Mouse (Mus musculus) MEL (cell line): ENCODE results near the gene Tead4. TPM values are rescaled to one million over a fixed set of nuclear protein-coding genes. Genes with fewer than 3 reads are reported as not detected.

Experiments
- DNase-seq: peaks from one replicate; pipeline ENCODE4 v3.0.0; 2011; ENCODE audit warnings: low read depth, low spot score
- H3K27ac ChIP-seq: 2 replicates; pipeline ENCODE4 v1.5.1; 2012; ENCODE audit warnings: low read depth, mild to moderate bottlenecking, control low read depth, low read length, moderate library complexity; ENCODE audit not compliant: control insufficient read depth
- H3K27me3 ChIP-seq, 2 experiments: fragments of 150-350 bp in 1 of 2; sonication (generic) in 1 of 2; 2 replicates each; pipeline ENCODE4 v1.6.1; 2012; ENCODE audit warnings: low read length in 2 of 2, mild to moderate bottlenecking in 2 of 2, improper control_type of control experiment in 1 of 2, moderate library complexity in 1 of 2; ENCODE audit not compliant: insufficient read depth in 2 of 2, control insufficient read depth in 1 of 2
- H3K36me3 ChIP-seq, 2 experiments: 2 replicates each; pipeline ENCODE4 v1.6.1; 2012 to 2014; ENCODE audit warnings: low read length in 2 of 2, improper control_type of control experiment in 1 of 2, inconsistent platforms in 1 of 2, mild to moderate bottlenecking in 1 of 2; ENCODE audit not compliant: insufficient read depth in 2 of 2, control insufficient read depth in 1 of 2
- H3K4me1 ChIP-seq, 2 experiments: fragments of 150-350 bp in 1 of 2; sonication (generic) in 1 of 2; 2 replicates each; pipeline ENCODE4 v1.6.1; 2012; ENCODE audit warnings: low read length in 2 of 2, improper control_type of control experiment in 1 of 2, mild to moderate bottlenecking in 1 of 2; ENCODE audit not compliant: insufficient read depth in 2 of 2, control insufficient read depth in 1 of 2
- H3K4me3 ChIP-seq, 2 experiments: fragments of 150-350 bp in 1 of 2; sonication (generic) in 1 of 2; 2 replicates each; pipeline ENCODE4 v1.5.1; 2012; ENCODE audit warnings: low read depth in 2 of 2, low read length in 2 of 2, mild to moderate bottlenecking in 2 of 2, moderate library complexity in 2 of 2, control low read depth in 1 of 2, improper control_type of control experiment in 1 of 2; ENCODE audit not compliant: control insufficient read depth in 1 of 2, insufficient read depth in 1 of 2
- H3K79me2 ChIP-seq: 2 replicates; pipeline ENCODE4 v1.6.1; 2012; ENCODE audit warnings: mild to moderate bottlenecking, low read length, moderate library complexity; ENCODE audit not compliant: control insufficient read depth, poor library complexity, insufficient read depth
- H3K9ac ChIP-seq: 2 replicates; pipeline ENCODE4 v1.6.1; 2012; ENCODE audit warnings: low read depth, mild to moderate bottlenecking, control low read depth, low read length, moderate library complexity; ENCODE audit not compliant: control insufficient read depth, poor library complexity, severe bottlenecking
- H3K9me3 ChIP-seq: fragments of 150-350 bp; sonication (generic); replicated peaks from 2 replicates; pipeline ENCODE4 v1.6.1; 2012; ENCODE audit warnings: mild to moderate bottlenecking, low read length, improper control_type of control experiment, moderate library complexity; ENCODE audit not compliant: insufficient read depth
- CHD2 ChIP-seq: IDR thresholded peaks from 2 replicates; pipeline ENCODE4 v1.6.1; 2011; ENCODE audit warnings: low read length, improper control_type of control experiment
- CTCF ChIP-seq, 3 experiments: IDR thresholded peaks in 2 of 3; conservative IDR thresholded peaks in 1 of 3; 2 replicates each; pipeline ENCODE4 v1.5.1; 2011 to 2012; ENCODE audit warnings: low read length in 3 of 3, low read depth in 2 of 3, mild to moderate bottlenecking in 2 of 3, improper control_type of control experiment in 1 of 3, inconsistent platforms in 1 of 3, mixed read lengths in 1 of 3, moderate library complexity in 1 of 3; ENCODE audit not compliant: control insufficient read depth in 1 of 3, insufficient read depth in 1 of 3, poor library complexity in 1 of 3, severe bottlenecking in 1 of 3
- E2F4 ChIP-seq: IDR thresholded peaks from 2 replicates; pipeline ENCODE4 v1.6.1; 2011; ENCODE audit warnings: low read depth, low read length, improper control_type of control experiment, borderline replicate concordance
- ELF1 ChIP-seq: IDR thresholded peaks from 2 replicates; pipeline ENCODE4 v1.6.1; 2014; ENCODE audit warnings: low read depth, mild to moderate bottlenecking, inconsistent platforms, low read length, improper control_type of control experiment, moderate library complexity
- EP300 ChIP-seq, 2 experiments: IDR thresholded peaks; 2 replicates each; pipeline ENCODE4 v1.6.1; 2011; ENCODE audit warnings: improper control_type of control experiment in 2 of 2, low read length in 2 of 2, low read depth in 1 of 2, mild to moderate bottlenecking in 1 of 2
- GATA1 ChIP-seq: IDR thresholded peaks from 2 replicates; pipeline ENCODE4 v1.6.1; 2011; ENCODE audit warnings: low read depth, low read length, improper control_type of control experiment
- JUND ChIP-seq: IDR thresholded peaks from 2 replicates; pipeline ENCODE4 v1.6.1; 2011; ENCODE audit warnings: low read depth, mild to moderate bottlenecking, improper control_type of control experiment, low read length
- KAT2A ChIP-seq: conservative IDR thresholded peaks from 2 replicates; pipeline ENCODE4 v1.6.1; 2012; ENCODE audit warnings: low read depth, low read length, improper control_type of control experiment, inconsistent platforms
- MAFK ChIP-seq: IDR thresholded peaks from 2 replicates; pipeline ENCODE4 v1.6.1; 2011; ENCODE audit warnings: low read depth, mild to moderate bottlenecking, low read length, improper control_type of control experiment, borderline replicate concordance
- MAZ ChIP-seq: IDR thresholded peaks from 2 replicates; pipeline ENCODE4 v1.6.1; 2012; ENCODE audit warnings: low read depth, mild to moderate bottlenecking, inconsistent platforms, low read length, improper control_type of control experiment
- MEF2A ChIP-seq: IDR thresholded peaks from 2 replicates; pipeline ENCODE4 v1.6.1; 2014; ENCODE audit warnings: low read depth, mild to moderate bottlenecking, inconsistent platforms, low read length, improper control_type of control experiment; ENCODE audit not compliant: poor library complexity, insufficient replicate concordance, severe bottlenecking; ENCODE audit errors: extremely low read depth
- MYB ChIP-seq: IDR thresholded peaks from 2 replicates; pipeline ENCODE4 v1.6.1; 2011; ENCODE audit warnings: mild to moderate bottlenecking, low read depth, low read length, improper control_type of control experiment
- MYC ChIP-seq: IDR thresholded peaks from 2 replicates; pipeline ENCODE4 v1.6.1; 2011; ENCODE audit warnings: low read depth, mild to moderate bottlenecking, low read length, improper control_type of control experiment, moderate library complexity
- NELFE ChIP-seq: IDR thresholded peaks from 2 replicates; pipeline ENCODE4 v1.6.1; 2011; ENCODE audit warnings: low read depth, low read length, improper control_type of control experiment
- NRF1 ChIP-seq: IDR thresholded peaks from 2 replicates; pipeline ENCODE4 v1.6.1; 2014; ENCODE audit warnings: low read depth, mild to moderate bottlenecking, inconsistent platforms, low read length, improper control_type of control experiment, moderate library complexity; ENCODE audit not compliant: poor library complexity, insufficient read depth, severe bottlenecking
- POLR2A ChIP-seq, 2 experiments: IDR thresholded peaks; 2 replicates each; pipeline ENCODE4 v1.6.1; 2011 to 2012; ENCODE audit warnings: low read length in 2 of 2, mild to moderate bottlenecking in 2 of 2, control low read depth in 1 of 2, improper control_type of control experiment in 1 of 2, low read depth in 1 of 2, moderate library complexity in 1 of 2; ENCODE audit not compliant: control insufficient read depth in 1 of 2, insufficient read depth in 1 of 2, poor library complexity in 1 of 2
- POLR2AphosphoS2 ChIP-seq: IDR thresholded peaks from 2 replicates; pipeline ENCODE4 v1.6.1; 2011; ENCODE audit warnings: low read length, improper control_type of control experiment
- POLR2AphosphoS5 ChIP-seq: IDR thresholded peaks from 2 replicates; pipeline ENCODE4 v1.6.1; 2012; ENCODE audit warnings: low read depth, borderline replicate concordance, mild to moderate bottlenecking, inconsistent platforms, low read length, moderate library complexity, mixed read lengths
- RCOR1 ChIP-seq: IDR thresholded peaks from 2 replicates; pipeline ENCODE4 v1.6.1; 2012; ENCODE audit warnings: low read depth, mild to moderate bottlenecking, inconsistent platforms, low read length, improper control_type of control experiment
- SIN3A ChIP-seq: IDR thresholded peaks from 2 replicates; pipeline ENCODE4 v1.6.1; 2012; ENCODE audit warnings: low read length, improper control_type of control experiment, inconsistent platforms
- SMC3 ChIP-seq: IDR thresholded peaks from 2 replicates; pipeline ENCODE4 v1.6.1; 2011; ENCODE audit warnings: low read depth, low read length, improper control_type of control experiment
- TAL1 ChIP-seq: IDR thresholded peaks from 2 replicates; pipeline ENCODE4 v1.6.1; 2012; ENCODE audit warnings: mild to moderate bottlenecking, inconsistent platforms, low read length, moderate library complexity, mixed read lengths
- TCF12 ChIP-seq: IDR thresholded peaks from 2 replicates; pipeline ENCODE4 v1.6.1; 2014; ENCODE audit warnings: low read depth, mild to moderate bottlenecking, inconsistent platforms, low read length, improper control_type of control experiment, moderate library complexity
- UBTF ChIP-seq: IDR thresholded peaks from 2 replicates; pipeline ENCODE4 v1.6.1; 2012; ENCODE audit warnings: low read depth, mild to moderate bottlenecking, inconsistent platforms, low read length, improper control_type of control experiment, moderate library complexity, borderline replicate concordance; ENCODE audit not compliant: insufficient read depth
- USF1 ChIP-seq: IDR thresholded peaks from 2 replicates; pipeline ENCODE4 v1.6.1; 2014; ENCODE audit warnings: low read depth, mild to moderate bottlenecking, inconsistent platforms, low read length, improper control_type of control experiment, moderate library complexity
- ZC3H11A ChIP-seq: IDR thresholded peaks from 2 replicates; pipeline ENCODE4 v1.6.1; 2012; ENCODE audit warnings: low read depth, mild to moderate bottlenecking, inconsistent platforms, low read length, improper control_type of control experiment
- ZKSCAN1 ChIP-seq: IDR thresholded peaks from 2 replicates; pipeline ENCODE4 v1.6.1; 2012; ENCODE audit warnings: low read depth, mild to moderate bottlenecking, inconsistent platforms, low read length, improper control_type of control experiment, moderate library complexity
- ZMIZ1 ChIP-seq: IDR thresholded peaks from 2 replicates; pipeline ENCODE4 v1.6.1; 2012; ENCODE audit warnings: low read depth, mild to moderate bottlenecking, inconsistent platforms, low read length, improper control_type of control experiment, moderate library complexity
- ZNF384 ChIP-seq: IDR thresholded peaks from 2 replicates; pipeline ENCODE4 v1.6.1; 2012; ENCODE audit warnings: low read depth, mild to moderate bottlenecking, inconsistent platforms, low read length, improper control_type of control experiment
- polyA plus RNA-seq, 2 experiments: library from polyadenylated mRNA; stranded (reverse) in 1 of 2; unstranded in 1 of 2; fragments of >175 nt in 1 of 2; fragments of >200 nt in 1 of 2; gene quantifications; 2 replicates each; pipeline versions ENCODE4 v1.2.1 to v1.2.4; 2012; ENCODE audit warnings: low replicate concordance in 2 of 2, low read depth in 1 of 2; ENCODE audit not compliant: insufficient read length in 2 of 2, insufficient read depth in 1 of 2, missing spikeins in 1 of 2
- total RNA-seq: library from RNA; depleted of rRNA; stranded (reverse); fragments of 300-350 nt; gene quantifications from 2 replicates; pipeline ENCODE4 v1.2.3, GENCODE M21; 2012

Gene Tead4
- total and polyA plus RNA-seq, 3 experiments = not detected

- no peaks in the 10 kb centered on the region for H3K36me3 ChIP-seq
- H3K27ac ChIP-seq = no peak overlapping the region
- no peaks in the 10 kb centered on the region for H3K9me3 ChIP-seq
- H3K27me3 ChIP-seq = no peaks in the 10 kb centered on the region
- H3K79me2 ChIP-seq = no peaks in the 10 kb centered on the region
- TF ChIP-seq NRF1 = no peak
- TF ChIP-seq RCOR1 = no peak
- no peak for TF ChIP-seq POLR2A (IDR thresholded peaks at IDR 0.05; ENCODE audit: control insufficient read depth in 1 of 2, insufficient read depth in 1 of 2, low read depth in 1 of 2, low read length in 2 of 2, poor library complexity in 1 of 2)
- TF ChIP-seq UBTF = no peak
- no peak for TF ChIP-seq NELFE
- TF ChIP-seq TCF12 = no peak
- TF ChIP-seq JUND = no peak
- TF ChIP-seq MAFK = no peak
- TF ChIP-seq MYC = no peak
- no peak for TF ChIP-seq EP300 (IDR thresholded peaks at IDR 0.05; ENCODE audit: low read depth in 1 of 2, low read length in 2 of 2)
- no peak for TF ChIP-seq ELF1
- no peak for TF ChIP-seq ZKSCAN1
- TF ChIP-seq SMC3 = no peak
- no peak for TF ChIP-seq POLR2AphosphoS5
- TF ChIP-seq E2F4 = no peak
- no peak for TF ChIP-seq ZC3H11A
- no peak for TF ChIP-seq ZMIZ1
- no peak for TF ChIP-seq SIN3A
- TF ChIP-seq MAZ = no peak
- H3K9ac ChIP-seq = no peak overlapping the region
- H3K4me1 ChIP-seq = no peaks in the 10 kb centered on the region
- DNase-seq = no peak
- no peak overlapping the region for H3K4me3 ChIP-seq
Observed at GRCm38 (mm10) chr6:128255292-128255691, 45.3 kb downstream of the Tead4 start.

- no peak overlapping the region for H3K9ac ChIP-seq
- no peaks in the 10 kb centered on the region for H3K4me1 ChIP-seq
- no peaks in the 10 kb centered on the region for H3K36me3 ChIP-seq
- TF ChIP-seq TAL1 = no peak
- TF ChIP-seq MYB = no peak
- no peak for TF ChIP-seq TCF12
- no peak for TF ChIP-seq CHD2
- TF ChIP-seq USF1 = no peak
- no peak for TF ChIP-seq CTCF (IDR thresholded peaks at IDR 0.05 in 2 of 3, conservative IDR thresholded peaks at IDR 0.05 in 1 of 3; ENCODE audit: control insufficient read depth in 1 of 3, insufficient read depth in 1 of 3, low read depth in 2 of 3, low read length in 3 of 3, poor library complexity in 1 of 3, severe bottlenecking in 1 of 3)
- TF ChIP-seq MAFK = no peak
- TF ChIP-seq KAT2A = no peak
- no peak for TF ChIP-seq EP300 (IDR thresholded peaks at IDR 0.05; ENCODE audit: low read depth in 1 of 2, low read length in 2 of 2)
- no peak for TF ChIP-seq RCOR1
- no peak for TF ChIP-seq ZNF384
- TF ChIP-seq GATA1 = no peak
- TF ChIP-seq SMC3 = no peak
- no peak for TF ChIP-seq POLR2AphosphoS5
- TF ChIP-seq MEF2A = no peak
- TF ChIP-seq POLR2AphosphoS2 = no peak
- no peak for TF ChIP-seq MAZ
- TF ChIP-seq MYC = no peak
- TF ChIP-seq SIN3A = no peak
- no peak for DNase-seq
- no peaks in the 10 kb centered on the region for H3K27me3 ChIP-seq
- H3K4me3 ChIP-seq = no peak overlapping the region
- no peak overlapping the region for H3K27ac ChIP-seq
- no peaks in the 10 kb centered on the region for H3K79me2 ChIP-seq
- no peaks in the 10 kb centered on the region for H3K9me3 ChIP-seq
Observed at GRCm38 (mm10) chr6:128254551-128254950, 46.1 kb downstream of the Tead4 start.
